Mouse (Mus musculus) stomach, embryonic 15.5 days (tissue): ENCODE results near the gene Smyd3. TPM values are rescaled to one million over a fixed set of nuclear protein-coding genes. Genes with fewer than 3 reads are reported as not detected.
A peak's percentile ranks its signal among the peaks of the same experiment; 100 is the strongest.

ENCODE experiments used
- ATAC-seq: fragments of 200-750 bp; cut with Nextera tagmentation; 2 replicates; pipeline ENCODE4 v1.8.0; 2017; ENCODE audit warnings: low read depth, moderate number of reproducible peaks, moderate TSS enrichment; ENCODE audit not compliant: insufficient read depth, low FRiP score
- H3K27ac ChIP-seq: fragments of 300-500 bp; sonication (generic); 2 replicates; pipeline ENCODE4 v1.5.1; 2015; ENCODE audit warnings: mild to moderate bottlenecking, inconsistent platforms
- H3K27me3 ChIP-seq: fragments of 300-500 bp; sonication (generic); replicated peaks from 2 replicates; pipeline ENCODE4 v1.6.1; 2015; ENCODE audit warnings: inconsistent platforms
- H3K36me3 ChIP-seq: fragments of 300-500 bp; sonication (generic); 2 replicates; pipeline ENCODE4 v1.6.1; 2015; ENCODE audit warnings: inconsistent platforms
- H3K4me1 ChIP-seq: fragments of 300-500 bp; sonication (generic); 2 replicates; pipeline ENCODE4 v1.6.1; 2015; ENCODE audit warnings: inconsistent platforms
- H3K4me2 ChIP-seq: fragments of 300-500 bp; sonication (generic); 2 replicates; pipeline ENCODE4 v1.6.1; 2015; ENCODE audit warnings: mild to moderate bottlenecking, inconsistent platforms
- H3K4me3 ChIP-seq: fragments of 300-500 bp; sonication (generic); replicated peaks from 2 replicates; pipeline ENCODE4 v1.5.1; 2015; ENCODE audit warnings: inconsistent platforms
- H3K9ac ChIP-seq: fragments of 300-500 bp; sonication (generic); 2 replicates; pipeline ENCODE4 v1.6.1; 2015; ENCODE audit warnings: inconsistent platforms
- H3K9me3 ChIP-seq: fragments of 300-500 bp; sonication (generic); 2 replicates; pipeline ENCODE4 v1.6.1; 2016; ENCODE audit warnings: inconsistent platforms
- WGBS: fragments of 180-500 bp; shearing (Covaris S2); methylation state at CpG from one replicate; pipeline ENCODE4 v1.1.7; 2015; 5-methylcytosine and 5-hydroxymethylcytosine counted together
- polyA plus RNA-seq: library from polyadenylated mRNA; unstranded; fragments of >200 nt; fragmentation: Nextera tagmentation; extraction: Ambion mirVana; gene quantifications from 2 replicates; pipeline ENCODE4 v1.2.1, GENCODE M21; 2015

The Smyd3 gene
- polyA plus RNA-seq, 1 experiment from 2014 or later: 19.6 TPM

DNA sequence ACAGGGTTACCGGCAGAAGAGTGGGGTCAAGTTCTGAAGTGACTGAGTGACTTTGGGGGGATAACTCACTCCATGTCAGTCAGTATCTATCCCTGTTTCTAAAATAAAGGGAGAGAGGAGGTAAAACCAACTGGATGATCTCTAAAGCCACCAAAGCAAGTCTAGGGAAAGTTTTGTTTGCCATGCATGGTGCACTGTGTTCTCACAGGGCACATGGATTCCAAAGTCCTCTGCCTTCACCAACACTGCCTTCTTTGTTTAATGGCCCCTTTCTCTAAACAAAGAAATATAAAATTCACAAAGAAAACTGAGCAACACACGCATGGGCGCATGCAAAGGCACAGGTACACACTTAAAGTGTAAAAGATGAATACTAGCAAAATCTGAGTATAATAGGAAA is 403.5 kb downstream of the Smyd3 start:
- 82% methylated on average over 3 of the region's 3 CpGs for WGBS
- H3K27me3 ChIP-seq: no peaks in the 10 kb centered on the region
- no peak overlapping the region for H3K4me3 ChIP-seq
- no peak for ATAC-seq
- peaks cover 9% of the 10 kb centered on the region for H3K4me1 ChIP-seq
- no peak overlapping the region for H3K9ac ChIP-seq
- H3K27ac ChIP-seq: no peak overlapping the region
- H3K9me3 ChIP-seq: no peaks in the 10 kb centered on the region
- no peak overlapping the region for H3K4me2 ChIP-seq
- H3K36me3 ChIP-seq: no peaks in the 10 kb centered on the region

DNA sequence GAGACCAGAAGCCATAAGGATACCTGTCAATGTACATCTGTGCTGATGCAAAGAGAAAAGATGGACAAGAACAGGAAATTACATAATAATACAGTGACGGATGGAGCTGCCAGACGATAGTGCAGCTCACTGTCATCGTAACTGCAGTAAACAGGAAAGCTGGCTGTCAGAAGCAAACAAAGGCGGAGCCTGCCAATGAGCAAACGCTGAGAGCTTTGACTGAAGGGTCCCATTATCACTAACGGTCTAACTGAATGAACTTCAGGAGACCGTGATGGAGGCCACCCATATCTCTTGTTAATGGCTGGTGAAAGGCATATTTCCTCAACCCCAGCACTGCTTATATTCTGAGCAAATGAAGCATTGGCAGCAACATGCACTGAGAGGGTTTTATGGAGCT is 409.1 kb downstream of the Smyd3 start:
- Histone ChIP-seq H3K4me2 (no peak overlapping the region), H3K9me3 (no peaks in the 10 kb centered on the region), H3K27ac (no peak overlapping the region), H3K36me3 (no peaks in the 10 kb centered on the region), H3K4me3 (no peak overlapping the region), H3K4me1 (peaks cover 16% of the 10 kb centered on the region; the same call in 1 of the 2 replicates), H3K9ac (no peak overlapping the region), H3K27me3 (no peaks in the 10 kb centered on the region)
- WGBS: 32% methylated on average over 7 of the region's 7 CpGs
- ATAC-seq: no peak

DNA sequence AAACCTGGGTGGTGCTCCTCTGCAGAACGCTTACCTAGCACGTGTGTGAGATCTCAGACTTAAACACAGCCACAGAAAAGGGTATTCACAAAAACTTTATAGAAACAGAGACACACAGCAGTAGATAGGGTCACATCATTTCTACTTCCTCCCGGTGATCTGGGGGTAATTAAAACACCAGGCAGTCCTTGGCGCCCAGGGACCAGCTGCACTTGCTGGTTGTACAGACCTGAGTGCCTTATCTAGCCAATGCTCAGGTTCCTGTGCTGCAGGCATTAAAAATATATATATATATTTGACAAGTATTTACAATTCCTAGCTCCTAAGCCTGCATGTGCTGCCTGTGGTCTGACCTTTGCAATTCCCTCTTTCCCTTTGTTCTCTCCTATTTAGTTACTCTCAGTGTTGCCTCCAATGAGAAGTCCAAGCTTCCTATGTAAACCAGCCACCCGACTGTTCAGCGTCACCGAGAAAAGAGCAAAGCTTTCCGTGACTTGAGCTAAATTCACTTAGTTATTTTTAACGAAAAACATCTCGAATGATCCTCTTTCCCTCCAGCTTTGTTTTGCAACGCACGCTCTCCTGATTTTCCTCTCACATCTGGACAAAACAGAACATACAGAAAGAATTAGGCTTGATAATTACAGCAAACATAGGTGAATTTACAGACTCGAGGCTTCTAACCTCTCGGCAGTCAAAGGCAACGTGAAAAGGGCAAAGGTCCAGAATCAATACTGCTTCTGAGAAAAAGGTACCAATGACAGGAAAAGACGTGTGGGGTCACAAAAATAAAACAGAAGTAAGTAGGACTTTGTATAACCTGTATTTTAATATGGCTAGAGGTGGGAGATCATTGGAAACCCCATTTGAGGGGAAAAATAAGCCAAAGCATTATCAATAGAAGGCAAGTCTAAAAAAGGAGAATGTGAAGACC is 409.8 kb downstream of the Smyd3 start:
- ATAC-seq: peak; percentile 59; the same call in 1 of the 2 replicates
- 26% methylated on average over 16 of the region's 16 CpGs for WGBS
- Histone ChIP-seq H3K36me3 (no peaks in the 10 kb centered on the region), H3K27me3 (no peaks in the 10 kb centered on the region), H3K27ac (peak overlapping the region; percentile 31; the same call in 1 of the 2 replicates), H3K9ac (no peak overlapping the region), H3K9me3 (no peaks in the 10 kb centered on the region), H3K4me3 (no peak overlapping the region), H3K4me1 (peaks cover 16% of the 10 kb centered on the region; the same call in 1 of the 2 replicates), H3K4me2 (peak overlapping the region; percentile 8; the same call in 1 of the 2 replicates)

DNA sequence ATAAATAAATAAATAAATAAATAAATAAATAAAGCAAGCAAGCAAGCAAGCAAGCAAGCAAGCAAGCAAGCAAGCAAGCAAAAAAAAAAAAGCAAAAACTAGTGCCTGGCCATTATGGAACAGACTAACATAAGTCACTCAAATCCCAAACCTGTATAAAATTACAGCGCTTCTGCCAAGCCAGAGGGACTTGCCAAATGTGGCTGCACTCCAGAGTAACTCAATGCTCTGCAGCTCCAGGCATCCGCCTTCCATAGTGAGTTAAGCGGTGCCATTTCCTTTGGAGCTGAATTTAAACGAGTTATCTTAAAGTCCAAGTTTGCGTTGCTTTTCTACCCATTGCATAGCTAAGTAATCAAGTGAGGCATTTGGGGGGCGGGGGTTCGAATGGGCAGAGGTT is 410.6 kb downstream of the Smyd3 start:
- 45% methylated on average over 7 of the region's 7 CpGs for WGBS
- H3K4me1 ChIP-seq: peaks cover 16% of the 10 kb centered on the region; the same call in 1 of the 2 replicates
- no peaks in the 10 kb centered on the region for H3K9me3 ChIP-seq
- no peaks in the 10 kb centered on the region for H3K36me3 ChIP-seq
- H3K9ac ChIP-seq: no peak overlapping the region
- no peak overlapping the region for H3K4me2 ChIP-seq
- H3K27ac ChIP-seq: no peak overlapping the region
- no peak for ATAC-seq
- H3K4me3 ChIP-seq: no peak overlapping the region
- no peaks in the 10 kb centered on the region for H3K27me3 ChIP-seq

DNA sequence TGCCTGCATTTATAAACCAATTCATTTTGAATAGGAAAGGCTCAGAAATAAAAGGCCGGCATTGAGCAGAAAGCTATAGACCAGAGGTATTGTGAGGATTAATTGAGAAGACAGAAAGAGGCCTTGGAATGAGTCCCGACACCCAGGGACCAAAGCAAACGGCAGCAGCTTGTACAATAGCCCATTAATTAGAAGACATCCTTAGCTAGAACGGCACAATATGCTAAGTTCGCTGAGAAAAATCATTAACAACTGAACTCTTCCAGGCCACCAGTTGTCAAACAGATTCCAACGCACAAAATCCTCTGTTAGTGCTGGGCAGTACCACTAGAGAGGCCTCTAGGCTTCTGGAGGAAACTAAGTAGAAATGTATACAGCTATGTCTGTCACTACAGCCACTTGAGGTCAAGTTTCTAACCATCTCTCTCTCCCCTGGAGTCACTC is 411.1 kb downstream of the Smyd3 start:
- H3K4me3 ChIP-seq: no peak overlapping the region
- 41% methylated on average over 6 of the region's 6 CpGs for WGBS
- H3K27me3 ChIP-seq: no peaks in the 10 kb centered on the region
- no peaks in the 10 kb centered on the region for H3K9me3 ChIP-seq
- no peak overlapping the region for H3K27ac ChIP-seq
- no peak for ATAC-seq
- no peak overlapping the region for H3K9ac ChIP-seq
- H3K4me1 ChIP-seq: peaks cover 16% of the 10 kb centered on the region; the same call in 1 of the 2 replicates
- no peak overlapping the region for H3K4me2 ChIP-seq
- no peaks in the 10 kb centered on the region for H3K36me3 ChIP-seq

DNA sequence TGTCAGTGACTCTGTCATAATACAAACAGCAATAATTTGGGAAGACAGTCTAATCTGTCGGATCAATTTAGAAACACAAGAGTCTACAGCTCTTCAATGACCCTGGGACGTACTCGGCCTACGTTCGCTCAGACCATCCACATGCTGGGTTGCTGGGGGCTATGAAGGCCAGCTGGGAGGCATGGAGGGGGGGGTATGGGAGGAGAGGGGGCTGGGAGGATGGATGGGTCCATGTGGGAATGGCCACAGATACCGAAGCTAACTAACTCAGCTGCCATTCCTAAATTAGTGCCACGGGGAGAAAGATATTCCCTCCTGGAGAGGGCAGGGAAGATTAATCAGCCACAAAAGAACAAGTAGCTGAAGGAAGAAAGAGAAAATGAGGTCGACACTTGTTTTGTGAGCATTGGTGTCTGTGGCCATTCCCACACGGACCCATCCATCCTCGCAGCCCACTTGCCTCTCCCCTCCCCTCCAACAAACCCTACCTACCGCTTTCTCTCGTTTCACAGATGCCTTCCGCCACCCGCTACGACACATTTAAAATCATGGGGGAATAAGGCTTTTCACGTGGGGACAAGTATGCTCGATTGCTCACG is 411.6 kb downstream of the Smyd3 start:
- Histone ChIP-seq H3K9ac (no peak overlapping the region), H3K27me3 (no peaks in the 10 kb centered on the region), H3K4me1 (peaks cover 16% of the 10 kb centered on the region; the same call in 1 of the 2 replicates), H3K4me3 (no peak overlapping the region), H3K4me2 (no peak overlapping the region), H3K9me3 (no peaks in the 10 kb centered on the region), H3K36me3 (no peaks in the 10 kb centered on the region), H3K27ac (no peak overlapping the region)
- no peak for ATAC-seq
- WGBS: 72% methylated on average over 18 of the region's 18 CpGs

DNA sequence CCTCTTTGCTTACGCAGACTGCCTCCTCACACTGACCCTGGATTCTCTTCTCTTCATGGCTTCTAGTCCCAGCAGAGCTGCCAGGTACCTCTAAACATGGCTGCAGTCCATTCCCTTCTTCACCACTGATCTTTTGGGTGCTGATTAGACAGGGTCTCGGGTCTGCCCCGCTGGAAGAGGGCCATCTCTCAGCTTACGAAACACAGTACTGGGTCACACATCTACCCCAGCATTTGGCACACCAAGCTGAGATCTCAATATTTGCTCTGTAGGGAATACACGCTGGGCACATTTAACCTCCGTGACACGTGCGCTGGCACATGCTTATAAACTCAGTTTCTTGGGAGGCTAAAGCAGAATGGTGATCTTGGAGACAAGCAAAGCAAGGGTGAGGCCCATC is 413.4 kb downstream of the Smyd3 start:
- H3K4me3 ChIP-seq: no peak overlapping the region
- no peaks in the 10 kb centered on the region for H3K27me3 ChIP-seq
- no peak overlapping the region for H3K27ac ChIP-seq
- H3K4me2 ChIP-seq: no peak overlapping the region
- H3K36me3 ChIP-seq: no peaks in the 10 kb centered on the region
- no peak overlapping the region for H3K9ac ChIP-seq
- H3K9me3 ChIP-seq: no peaks in the 10 kb centered on the region
- 93% methylated on average over 8 of the region's 8 CpGs for WGBS
- no peak for ATAC-seq
- peaks cover 16% of the 10 kb centered on the region; the same call in 1 of the 2 replicates for H3K4me1 ChIP-seq

DNA sequence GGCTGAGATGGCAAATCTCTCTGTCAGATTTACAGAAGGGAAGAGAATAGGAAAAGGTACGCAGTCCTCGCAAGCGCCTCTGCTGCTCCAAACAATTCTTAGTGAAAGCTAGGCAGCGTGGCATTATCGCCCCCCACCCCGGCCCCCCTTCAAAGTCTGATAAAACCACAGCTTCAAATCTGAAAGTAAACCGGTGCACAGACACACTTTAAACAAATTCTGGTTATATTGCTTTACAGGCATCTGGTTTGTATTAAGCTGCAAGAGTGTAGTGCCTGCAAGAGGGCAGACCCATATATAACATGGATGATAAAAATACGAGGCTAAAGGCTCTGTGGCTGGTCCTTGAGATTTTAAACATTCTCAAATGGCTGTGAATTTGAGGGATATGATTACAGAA is 420.8 kb downstream of the Smyd3 start:
- H3K4me3 ChIP-seq: no peak overlapping the region
- no peak for ATAC-seq
- 40% methylated on average over 8 of the region's 8 CpGs for WGBS
- H3K9me3 ChIP-seq: no peaks in the 10 kb centered on the region
- no peaks in the 10 kb centered on the region for H3K36me3 ChIP-seq
- H3K4me1 ChIP-seq: 0 out of 2 replicates have a peak, but pooled peaks cover 4% of the 10 kb centered on the region
- H3K9ac ChIP-seq: no peak overlapping the region
- no peak overlapping the region for H3K27ac ChIP-seq
- H3K4me2 ChIP-seq: no peak overlapping the region
- no peaks in the 10 kb centered on the region for H3K27me3 ChIP-seq

DNA sequence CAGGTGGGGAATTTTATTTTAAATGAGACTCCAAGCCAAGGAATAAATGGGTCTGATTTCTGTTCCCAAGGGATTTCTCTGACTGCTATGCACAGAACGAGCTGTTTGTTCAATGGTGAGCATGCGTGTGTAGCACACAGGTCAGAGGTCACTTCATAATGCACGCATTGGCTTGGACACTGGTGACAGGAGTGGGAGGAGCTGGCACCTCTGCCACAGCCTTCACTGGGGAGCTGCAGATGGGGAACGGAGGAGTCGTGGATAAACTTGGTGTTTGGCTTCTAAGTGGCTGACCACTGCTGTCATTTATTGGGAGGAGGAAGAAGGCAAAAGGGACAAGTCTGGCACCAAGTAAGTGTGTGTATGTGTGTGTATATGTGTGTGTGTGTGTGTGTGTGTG is 421.5 kb downstream of the Smyd3 start:
- Histone ChIP-seq H3K9ac (no peak overlapping the region), H3K4me3 (no peak overlapping the region), H3K4me2 (no peak overlapping the region), H3K27ac (no peak overlapping the region), H3K36me3 (no peaks in the 10 kb centered on the region), H3K4me1 (0 out of 2 replicates have a peak, but pooled peaks cover 4% of the 10 kb centered on the region), H3K27me3 (no peaks in the 10 kb centered on the region), H3K9me3 (no peaks in the 10 kb centered on the region)
- ATAC-seq: no peak
- 46% methylated on average over 5 of the region's 5 CpGs for WGBS

DNA sequence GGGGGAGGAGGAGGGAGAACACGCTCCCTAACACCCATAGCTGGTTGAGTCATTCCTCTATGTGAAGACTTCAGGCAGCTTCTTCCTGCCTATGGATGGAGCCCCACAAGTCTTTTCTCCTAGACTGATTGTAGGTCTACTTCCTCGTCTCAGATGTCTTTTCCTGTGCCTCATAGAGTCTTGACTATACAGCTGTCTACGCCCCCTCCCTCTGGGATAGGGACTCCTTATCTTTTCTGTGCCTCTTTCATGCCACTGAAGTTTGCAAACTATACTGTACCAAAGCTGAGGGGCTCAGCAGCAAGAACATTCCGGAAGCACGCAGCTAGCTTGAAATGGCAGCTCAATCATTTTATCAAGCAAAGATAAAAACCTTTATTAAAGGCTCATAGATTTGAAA is 428.7 kb downstream of the Smyd3 start:
- Histone ChIP-seq H3K9ac (no peak overlapping the region), H3K9me3 (no peaks in the 10 kb centered on the region), H3K27me3 (no peaks in the 10 kb centered on the region), H3K36me3 (no peaks in the 10 kb centered on the region), H3K27ac (no peak overlapping the region), H3K4me3 (no peak overlapping the region), H3K4me2 (no peak overlapping the region), H3K4me1 (no peaks in the 10 kb centered on the region)
- 75% methylated on average over 5 of the region's 5 CpGs for WGBS
- ATAC-seq: no peak

DNA sequence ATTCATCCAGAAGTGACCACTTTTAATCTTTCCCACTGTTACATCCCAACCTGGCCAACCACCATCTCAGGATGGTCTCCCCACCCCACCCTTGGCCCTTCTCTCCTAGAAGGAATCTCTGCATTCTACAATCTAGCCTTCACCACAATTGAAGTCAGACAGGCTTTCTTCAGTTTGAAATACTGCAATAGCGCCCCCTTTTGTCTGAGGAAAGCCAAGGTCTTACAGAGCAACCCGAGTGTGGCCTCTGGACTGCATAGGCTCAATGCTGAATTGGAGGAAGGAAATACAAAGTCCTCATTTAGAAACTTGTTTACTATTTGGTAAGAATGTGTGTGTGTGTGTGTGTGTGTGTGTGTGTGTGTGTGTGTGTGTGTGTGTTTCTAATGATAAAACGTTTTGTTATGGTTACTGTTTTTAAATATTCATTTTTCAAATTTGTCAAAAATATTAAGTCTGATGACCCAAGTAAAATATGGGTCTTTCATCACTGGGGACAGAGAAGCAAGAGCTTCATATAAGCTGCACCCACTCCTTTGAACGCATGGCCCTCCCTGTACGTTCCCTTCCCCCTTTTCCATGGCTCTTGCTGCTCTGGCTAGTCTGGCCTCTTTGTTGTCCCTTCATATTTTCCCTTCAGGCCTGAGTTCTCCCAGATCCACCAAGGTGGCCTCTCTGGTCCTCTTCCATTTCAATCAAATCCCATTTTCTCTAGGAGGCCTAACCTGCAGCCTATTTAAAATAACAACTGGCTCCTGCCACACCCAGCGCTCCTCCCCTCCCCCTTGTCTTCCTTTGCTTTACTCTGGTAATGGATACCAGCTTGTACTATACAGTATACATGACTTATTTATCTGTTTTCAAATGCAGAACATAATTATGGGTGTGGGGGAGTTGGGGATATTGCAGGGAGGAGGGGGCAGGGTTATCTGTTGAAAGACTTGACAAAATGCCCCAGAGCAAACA is 430.5 kb downstream of the Smyd3 start:
- no peak for ATAC-seq
- 53% methylated on average over 6 of the region's 6 CpGs for WGBS
- Histone ChIP-seq H3K4me3 (no peak overlapping the region), H3K9me3 (no peaks in the 10 kb centered on the region), H3K4me1 (no peaks in the 10 kb centered on the region), H3K27ac (no peak overlapping the region), H3K9ac (no peak overlapping the region), H3K4me2 (no peak overlapping the region), H3K27me3 (no peaks in the 10 kb centered on the region), H3K36me3 (no peaks in the 10 kb centered on the region)
